Mouse (Mus musculus) C2C12 (cell line): ENCODE data around the gene Gm10198. TPM values are rescaled to one million over a fixed set of nuclear protein-coding genes. Genes with fewer than 3 reads are reported as not detected.

Source experiments
- H3K27me3 ChIP-seq: one replicate; pipeline ENCODE4 v1.6.1; 2011; ENCODE audit not compliant: control insufficient read depth, insufficient read depth, insufficient read length
- H3K36me3 ChIP-seq: one replicate; pipeline ENCODE4 v1.6.1; 2011; ENCODE audit not compliant: control insufficient read depth, insufficient read depth
- H3K4me3 ChIP-seq: one replicate; pipeline ENCODE4 v1.5.1; 2011; ENCODE audit warnings: mild to moderate bottlenecking, control low read depth; ENCODE audit not compliant: poor library complexity, insufficient read depth, severe bottlenecking
- H3K79me2 ChIP-seq: one replicate; pipeline ENCODE4 v1.6.1; 2011; ENCODE audit not compliant: control insufficient read depth, insufficient read depth
- H3K79me3 ChIP-seq: one replicate; pipeline ENCODE4 v1.6.1; 2011; ENCODE audit warnings: low read depth, control low read depth
- H3ac ChIP-seq: one replicate; pipeline ENCODE3; 2011; ENCODE audit warnings: low read depth; ENCODE audit not compliant: control insufficient read depth, insufficient read length
- CEBPB ChIP-seq: IDR thresholded peaks from one replicate; pipeline ENCODE4 v1.6.1; 2011; ENCODE audit warnings: low read depth, mild to moderate bottlenecking, control low read depth, moderate library complexity
- CTCF ChIP-seq: IDR thresholded peaks from one replicate; pipeline ENCODE4 v1.5.1; 2011; ENCODE audit not compliant: control insufficient read depth, insufficient read depth, insufficient read length
- FOSL1 ChIP-seq: IDR thresholded peaks from one replicate; pipeline ENCODE4 v1.8.0; 2011; ENCODE audit warnings: mild to moderate bottlenecking, low read length; ENCODE audit not compliant: poor library complexity, insufficient read depth, severe bottlenecking
- MAX ChIP-seq: IDR thresholded peaks from one replicate; pipeline ENCODE4 v1.6.1; 2011; ENCODE audit warnings: mild to moderate bottlenecking, control low read depth
- MYOD1 ChIP-seq: IDR thresholded peaks from one replicate; pipeline ENCODE4 v1.6.1; 2011; ENCODE audit warnings: low read depth; ENCODE audit not compliant: control insufficient read depth, insufficient read length
- MYOG ChIP-seq: IDR thresholded peaks from one replicate; pipeline ENCODE4 v1.6.1; 2011; ENCODE audit not compliant: control insufficient read depth, insufficient read length; ENCODE audit errors: extremely low read depth
- USF1 ChIP-seq: IDR thresholded peaks from one replicate; pipeline ENCODE4 v1.6.1; 2011; ENCODE audit warnings: low read depth, mild to moderate bottlenecking, control low read depth, moderate library complexity
- polyA plus RNA-seq: library from polyadenylated mRNA; unstranded; fragments of >200 nt; fragmentation: generic; extraction: Trizol; gene quantifications from one replicate; pipeline ENCODE4 v1.2.1, GENCODE M21; 2012; ENCODE audit warnings: missing spikeins

Gm10198 gene
- polyA plus RNA-seq, 1 experiment, result not detected

DNA sequence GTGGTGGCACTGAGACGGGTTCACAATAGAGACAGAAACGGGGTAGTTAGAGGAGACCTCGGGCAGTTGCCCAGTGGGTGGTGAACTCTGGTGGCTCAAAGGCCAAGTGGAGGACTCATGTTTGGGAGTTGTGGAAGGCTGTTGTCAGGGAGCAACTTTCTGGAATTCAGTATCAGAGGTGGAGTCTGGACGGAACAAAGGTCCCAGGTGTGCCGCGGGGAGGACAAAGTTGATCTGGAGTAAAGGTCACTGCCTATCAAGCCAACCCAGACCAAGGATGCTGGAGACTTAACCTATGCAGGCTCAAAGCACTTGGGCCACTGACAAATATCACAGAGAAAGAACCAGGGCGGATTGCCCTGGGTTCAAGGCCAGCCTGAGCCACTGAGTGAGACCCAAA, 5.5 kb downstream of the Gm10198 start:
- TF ChIP-seq CEBPB (no peak), MYOG (no peak), FOSL1 (no peak), CTCF (no peak), USF1 (no peak), MAX (no peak)
- Histone ChIP-seq H3K79me3 (no peaks in the 10 kb centered on the region), H3K36me3 (no peaks in the 10 kb centered on the region), H3K27me3 (no peaks in the 10 kb centered on the region), H3K79me2 (no peaks in the 10 kb centered on the region), H3K4me3 (no peak overlapping the region), H3ac (no peak overlapping the region)

DNA sequence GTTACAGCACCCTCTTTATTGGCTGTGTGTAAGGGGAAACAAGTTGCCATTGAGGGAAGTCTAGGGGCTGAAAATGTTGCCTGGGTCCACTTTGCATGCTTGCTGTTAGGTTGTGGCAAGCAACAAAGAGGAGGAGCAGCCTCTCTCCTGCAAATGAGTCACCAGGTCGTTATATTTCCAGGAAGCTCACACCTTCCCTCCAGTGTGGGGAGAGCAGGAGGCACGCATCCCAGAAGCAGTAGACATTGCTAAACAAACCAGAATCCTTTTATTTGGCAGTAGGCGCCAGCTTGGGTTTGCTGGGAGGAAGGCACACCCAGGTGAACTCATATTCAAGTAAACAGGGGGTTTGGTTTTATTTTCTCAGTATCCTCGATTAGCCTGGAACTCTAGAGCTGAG, 8.8 kb downstream of the Gm10198 start:
- Histone ChIP-seq H3K79me2 (no peaks in the 10 kb centered on the region), H3K4me3 (no peak overlapping the region), H3K36me3 (no peaks in the 10 kb centered on the region), H3K79me3 (no peaks in the 10 kb centered on the region), H3ac (no peak overlapping the region), H3K27me3 (peaks cover 3% of the 10 kb centered on the region)
- no peak for TF ChIP-seq CTCF
- TF ChIP-seq MAX, result no peak
- TF ChIP-seq FOSL1, result no peak
- TF ChIP-seq MYOG, result no peak
- no peak for TF ChIP-seq CEBPB
- no peak for TF ChIP-seq MYOD1

GRCm38 (mm10) chr13:111604826-111605225, 12.2 kb downstream of the Gm10198 start:
- H3K27me3 ChIP-seq, result peaks cover 3% of the 10 kb centered on the region
- H3ac ChIP-seq, result no peak overlapping the region
- no peaks in the 10 kb centered on the region for H3K36me3 ChIP-seq
- no peak overlapping the region for H3K4me3 ChIP-seq
- no peaks in the 10 kb centered on the region for H3K79me2 ChIP-seq
- TF ChIP-seq MYOD1, result no peak
- TF ChIP-seq MAX, result no peak
- no peak for TF ChIP-seq CEBPB
- no peak for TF ChIP-seq FOSL1
- H3K79me3 ChIP-seq, result no peaks in the 10 kb centered on the region

DNA sequence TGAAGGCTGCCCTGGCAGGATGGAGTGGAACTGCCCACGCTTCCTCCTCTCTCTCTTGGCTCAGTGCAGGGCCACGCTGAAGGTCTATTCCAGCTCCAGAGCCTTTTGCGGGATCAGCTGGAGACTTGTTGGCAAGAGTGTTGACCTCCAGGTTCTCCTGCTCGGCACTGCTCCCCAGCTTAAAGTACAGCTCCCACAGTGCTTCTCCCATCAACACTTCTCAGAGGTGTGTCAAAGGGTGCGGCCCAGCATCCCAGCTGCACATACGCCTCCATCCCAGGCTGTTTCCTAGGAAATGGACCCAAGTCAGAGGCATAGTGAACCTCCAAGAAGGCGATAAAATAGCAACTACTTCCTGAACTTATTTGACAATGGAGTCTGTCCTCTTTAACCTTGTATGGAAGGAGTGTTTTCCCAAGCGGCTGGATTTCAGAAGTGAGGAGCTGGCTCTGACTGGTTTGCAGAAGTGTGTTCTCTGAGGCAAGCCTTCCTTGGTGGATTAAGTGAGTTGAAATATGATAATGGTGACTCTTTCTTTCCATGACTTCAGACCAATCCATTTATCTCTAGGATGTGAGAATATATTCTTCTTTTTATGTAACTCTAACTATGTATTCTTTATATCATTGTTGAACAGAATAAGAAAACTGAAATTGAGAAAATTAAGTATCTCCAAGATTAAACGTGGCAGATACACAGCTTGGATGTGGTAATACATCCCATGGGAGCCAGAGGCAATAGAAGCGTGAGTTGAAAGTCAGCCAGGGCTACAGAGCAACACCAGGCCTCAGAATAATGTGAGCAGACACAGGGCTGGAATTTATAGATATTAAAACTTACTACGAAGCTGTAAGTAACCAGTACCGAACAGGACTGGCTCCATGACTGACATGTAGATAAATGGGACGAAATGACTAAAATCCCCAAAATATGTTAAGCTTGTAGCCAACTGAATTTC, 23.9 kb downstream of the Gm10198 start:
- Histone ChIP-seq H3K36me3 (no peaks in the 10 kb centered on the region), H3K4me3 (no peak overlapping the region), H3K27me3 (peaks cover 14% of the 10 kb centered on the region), H3K79me3 (no peaks in the 10 kb centered on the region), H3K79me2 (no peaks in the 10 kb centered on the region), H3ac (no peak overlapping the region)
- no peak for TF ChIP-seq CEBPB
- TF ChIP-seq CTCF, result no peak
- TF ChIP-seq MYOG, result no peak
- TF ChIP-seq MYOD1, result no peak
- no peak for TF ChIP-seq MAX
- TF ChIP-seq USF1, result no peak
- no peak for TF ChIP-seq FOSL1

GRCm38 (mm10) chr13:111620433-111620832, 27.8 kb downstream of the Gm10198 start:
- no peak for TF ChIP-seq MYOG
- no peak for TF ChIP-seq USF1
- no peak for TF ChIP-seq FOSL1
- no peak for TF ChIP-seq CEBPB
- TF ChIP-seq CTCF, result no peak
- H3K79me3 ChIP-seq, result no peaks in the 10 kb centered on the region
- no peak overlapping the region for H3K4me3 ChIP-seq
- H3K36me3 ChIP-seq, result no peaks in the 10 kb centered on the region
- peaks cover 11% of the 10 kb centered on the region for H3K27me3 ChIP-seq
- no peaks in the 10 kb centered on the region for H3K79me2 ChIP-seq
- H3ac ChIP-seq, result no peak overlapping the region

GRCm38 (mm10) chr13:111622425-111622824, 29.8 kb downstream of the Gm10198 start:
- Histone ChIP-seq H3K36me3 (no peaks in the 10 kb centered on the region), H3K79me3 (no peaks in the 10 kb centered on the region), H3ac (no peak overlapping the region), H3K79me2 (no peaks in the 10 kb centered on the region), H3K4me3 (no peak overlapping the region), H3K27me3 (peaks cover 11% of the 10 kb centered on the region)
- no peak for TF ChIP-seq MAX
- no peak for TF ChIP-seq MYOG
- TF ChIP-seq MYOD1, result no peak
- TF ChIP-seq CEBPB, result no peak
- no peak for TF ChIP-seq CTCF
- no peak for TF ChIP-seq USF1
- TF ChIP-seq FOSL1, result no peak
